Mouse (Mus musculus): ENCODE results near the gene Prkca. TPM values are rescaled to one million over a fixed set of nuclear protein-coding genes. Genes with fewer than 3 reads are reported as not detected.

The Prkca gene
- polyA plus RNA-seq, 1 experiment from 2014 or later: 7.4 TPM

- H3K9me3 ChIP-seq (ENCODE audit: control insufficient read depth, low read length): no peaks in the 10 kb centered on the region
- WGBS: 86% methylated on average over 3 of the region's 3 CpGs
- no peak overlapping the region for H3K27ac ChIP-seq (ENCODE audit: low read depth, low read length)
- no peak overlapping the region for H3K9ac ChIP-seq (ENCODE audit: low read depth, low read length)
- ATAC-seq: no peak
- H3K4me3 ChIP-seq (ENCODE audit: low read length): no peak overlapping the region
- H3K4me2 ChIP-seq (ENCODE audit: low read length): no peak overlapping the region
- no peaks in the 10 kb centered on the region for H3K36me3 ChIP-seq (ENCODE audit: control insufficient read depth, insufficient read depth, low read length)
- H3K4me1 ChIP-seq (ENCODE audit: control insufficient read depth, insufficient read depth, low read depth, low read length): no peaks in the 10 kb centered on the region
- H3K27me3 ChIP-seq (replicated peaks; ENCODE audit: control insufficient read depth, insufficient read depth, low read length): no peaks in the 10 kb centered on the region
Observed at GRCm38 (mm10) chr11:108189362-108189761, 154.4 kb downstream of the Prkca start.

GRCm38 (mm10) chr11:108182421-108182820 lies 161.3 kb downstream of the Prkca start:
- 83% methylated on average over 5 of the region's 5 CpGs for WGBS
- Histone ChIP-seq H3K4me2 (ENCODE audit: low read length) (no peak overlapping the region), H3K4me1 (ENCODE audit: control insufficient read depth, insufficient read depth, low read depth, low read length) (peaks cover 9% of the 10 kb centered on the region), H3K4me3 (ENCODE audit: low read length) (no peak overlapping the region), H3K9ac (ENCODE audit: low read depth, low read length) (no peak overlapping the region), H3K9me3 (ENCODE audit: control insufficient read depth, low read length) (no peaks in the 10 kb centered on the region), H3K27me3 (replicated peaks; ENCODE audit: control insufficient read depth, insufficient read depth, low read length) (no peaks in the 10 kb centered on the region), H3K27ac (ENCODE audit: low read depth, low read length) (no peak overlapping the region), H3K36me3 (ENCODE audit: control insufficient read depth, insufficient read depth, low read length) (no peaks in the 10 kb centered on the region)
- no peak for ATAC-seq

DNA sequence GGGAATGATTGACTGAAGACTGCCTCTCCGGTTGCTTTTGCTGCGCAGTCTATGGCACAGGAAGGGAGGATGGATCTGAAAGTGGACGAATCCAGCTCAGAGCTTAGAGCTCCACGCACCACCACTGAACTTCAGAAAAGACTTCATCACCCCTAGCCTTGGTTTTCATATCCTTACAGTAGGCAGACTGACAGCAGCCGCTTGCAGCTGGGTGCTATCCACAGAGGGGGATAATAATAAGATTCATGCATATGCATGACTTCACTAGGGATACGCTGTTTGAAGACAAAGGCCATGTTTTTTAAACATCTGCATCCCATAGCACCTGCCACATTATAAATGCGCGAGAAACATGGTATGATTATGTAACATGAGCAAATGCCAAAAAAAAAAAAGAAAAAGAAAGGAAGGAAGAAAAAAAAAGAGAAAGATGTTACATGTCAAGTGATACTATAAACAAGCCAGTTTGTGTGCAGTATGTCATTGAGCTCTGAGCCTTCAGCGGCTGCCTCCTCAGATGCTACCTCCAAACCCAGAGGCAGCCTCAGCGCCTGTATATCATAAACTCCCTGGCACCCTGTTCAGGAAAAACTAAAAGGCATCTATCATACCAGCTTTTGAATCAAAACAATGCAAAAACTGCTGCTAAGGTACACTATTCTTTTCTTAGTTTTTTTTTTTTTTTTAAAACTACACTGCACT lies 162.6 kb downstream of the Prkca start:
- H3K36me3 ChIP-seq (ENCODE audit: control insufficient read depth, insufficient read depth, low read length): no peaks in the 10 kb centered on the region
- no peak overlapping the region for H3K4me2 ChIP-seq (ENCODE audit: low read length)
- peak; percentile 52; the same call in 1 of the 2 replicates for ATAC-seq
- no peak overlapping the region; the same call in 1 of the 2 replicates for H3K9ac ChIP-seq (ENCODE audit: low read depth, low read length)
- H3K4me3 ChIP-seq (ENCODE audit: low read length): no peak overlapping the region
- no peaks in the 10 kb centered on the region for H3K27me3 ChIP-seq (replicated peaks; ENCODE audit: control insufficient read depth, insufficient read depth, low read length)
- H3K27ac ChIP-seq (ENCODE audit: low read depth, low read length): no peak overlapping the region
- no peaks in the 10 kb centered on the region for H3K9me3 ChIP-seq (ENCODE audit: control insufficient read depth, low read length)
- peaks cover 9% of the 10 kb centered on the region for H3K4me1 ChIP-seq (ENCODE audit: control insufficient read depth, insufficient read depth, low read depth, low read length)
- WGBS: 41% methylated on average over 10 of the region's 10 CpGs

- no peak for ATAC-seq
- H3K27ac ChIP-seq (ENCODE audit: low read depth, low read length): no peak overlapping the region
- no peak overlapping the region for H3K4me3 ChIP-seq (ENCODE audit: low read length)
- no peak overlapping the region for H3K9ac ChIP-seq (ENCODE audit: low read depth, low read length)
- H3K36me3 ChIP-seq (ENCODE audit: control insufficient read depth, insufficient read depth, low read length): no peaks in the 10 kb centered on the region
- WGBS: 86% methylated on average over 5 of the region's 5 CpGs
- no peak overlapping the region for H3K4me2 ChIP-seq (ENCODE audit: low read length)
- no peaks in the 10 kb centered on the region for H3K27me3 ChIP-seq (replicated peaks; ENCODE audit: control insufficient read depth, insufficient read depth, low read length)
- no peaks in the 10 kb centered on the region for H3K9me3 ChIP-seq (ENCODE audit: control insufficient read depth, low read length)
- peaks cover 9% of the 10 kb centered on the region for H3K4me1 ChIP-seq (ENCODE audit: control insufficient read depth, insufficient read depth, low read depth, low read length)
Observed at GRCm38 (mm10) chr11:108178802-108179201, 164.9 kb downstream of the Prkca start.

DNA sequence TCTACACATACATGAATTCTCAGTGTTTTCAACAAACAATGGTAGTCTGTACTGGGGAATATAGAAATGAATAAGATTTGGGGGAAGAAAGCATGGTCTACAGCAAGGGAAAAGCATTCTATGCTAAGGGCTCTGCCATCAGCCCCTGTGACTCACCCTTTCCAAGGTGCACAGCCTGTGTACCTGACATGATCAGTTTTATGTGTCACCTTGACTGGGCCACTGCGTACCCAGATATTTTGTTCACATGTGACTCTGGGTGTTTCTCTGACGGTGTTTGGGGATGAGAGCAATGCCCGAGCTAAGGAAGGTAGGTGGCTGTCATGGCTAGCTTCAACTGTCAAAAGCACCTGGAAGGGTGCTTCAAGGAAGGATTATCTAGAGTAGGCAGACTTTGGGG lies 165.5 kb downstream of the Prkca start:
- Histone ChIP-seq H3K4me2 (ENCODE audit: low read length) (no peak overlapping the region), H3K36me3 (ENCODE audit: control insufficient read depth, insufficient read depth, low read length) (no peaks in the 10 kb centered on the region), H3K4me1 (ENCODE audit: control insufficient read depth, insufficient read depth, low read depth, low read length) (peaks cover 9% of the 10 kb centered on the region), H3K27me3 (replicated peaks; ENCODE audit: control insufficient read depth, insufficient read depth, low read length) (no peaks in the 10 kb centered on the region), H3K9me3 (ENCODE audit: control insufficient read depth, low read length) (no peaks in the 10 kb centered on the region), H3K27ac (ENCODE audit: low read depth, low read length) (no peak overlapping the region), H3K4me3 (ENCODE audit: low read length) (no peak overlapping the region), H3K9ac (ENCODE audit: low read depth, low read length) (no peak overlapping the region)
- WGBS: 96% methylated on average over 3 of the region's 3 CpGs
- ATAC-seq: no peak

- H3K9ac ChIP-seq (ENCODE audit: low read depth, low read length): no peak overlapping the region
- no peak for ATAC-seq
- H3K4me3 ChIP-seq (ENCODE audit: low read length): no peak overlapping the region
- H3K4me1 ChIP-seq (ENCODE audit: control insufficient read depth, insufficient read depth, low read depth, low read length): peaks cover 12% of the 10 kb centered on the region
- no peak overlapping the region for H3K4me2 ChIP-seq (ENCODE audit: low read length)
- H3K27me3 ChIP-seq (replicated peaks; ENCODE audit: control insufficient read depth, insufficient read depth, low read length): no peaks in the 10 kb centered on the region
- H3K36me3 ChIP-seq (ENCODE audit: control insufficient read depth, insufficient read depth, low read length): no peaks in the 10 kb centered on the region
- H3K9me3 ChIP-seq (ENCODE audit: control insufficient read depth, low read length): no peaks in the 10 kb centered on the region
- WGBS: 86% methylated on average over 5 of the region's 5 CpGs
- no peak overlapping the region for H3K27ac ChIP-seq (ENCODE audit: low read depth, low read length)
Observed at GRCm38 (mm10) chr11:108176715-108177114, 167.0 kb downstream of the Prkca start.

DNA sequence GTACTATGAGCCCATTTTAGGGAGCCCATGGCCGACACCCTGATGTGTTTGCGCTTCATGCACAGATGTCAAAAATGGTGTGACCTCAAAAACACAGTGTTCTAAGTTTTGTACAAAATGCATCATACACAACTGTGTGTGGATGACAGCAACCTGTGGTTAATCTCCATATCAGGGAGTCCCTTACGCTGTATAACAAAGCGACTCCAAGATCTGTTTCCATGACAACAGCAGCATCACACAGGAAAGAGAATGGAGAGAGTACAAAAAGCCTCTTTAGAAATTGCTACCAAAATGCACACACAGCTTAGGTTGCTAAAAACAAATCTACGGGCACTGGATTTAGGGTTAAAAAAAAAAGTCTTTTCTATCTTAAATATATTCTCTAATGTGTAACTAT lies 171.8 kb downstream of the Prkca start:
- peak; percentile 69; the same call in 1 of the 2 replicates for ATAC-seq
- no peak overlapping the region for H3K4me3 ChIP-seq (ENCODE audit: low read length)
- no peak overlapping the region for H3K4me2 ChIP-seq (ENCODE audit: low read length)
- 50% methylated on average over 5 of the region's 5 CpGs for WGBS
- H3K27me3 ChIP-seq (replicated peaks; ENCODE audit: control insufficient read depth, insufficient read depth, low read length): no peaks in the 10 kb centered on the region
- H3K4me1 ChIP-seq (ENCODE audit: control insufficient read depth, insufficient read depth, low read depth, low read length): peaks cover 3% of the 10 kb centered on the region; the same call in 1 of the 2 replicates
- H3K27ac ChIP-seq (ENCODE audit: low read depth, low read length): no peak overlapping the region
- H3K36me3 ChIP-seq (ENCODE audit: control insufficient read depth, insufficient read depth, low read length): no peaks in the 10 kb centered on the region
- H3K9ac ChIP-seq (ENCODE audit: low read depth, low read length): no peak overlapping the region
- no peaks in the 10 kb centered on the region for H3K9me3 ChIP-seq (ENCODE audit: control insufficient read depth, low read length)

- Histone ChIP-seq H3K27ac (ENCODE audit: low read depth, low read length) (no peak overlapping the region), H3K9ac (ENCODE audit: low read depth, low read length) (no peak overlapping the region), H3K4me1 (ENCODE audit: control insufficient read depth, insufficient read depth, low read depth, low read length) (peaks cover 3% of the 10 kb centered on the region; the same call in 1 of the 2 replicates), H3K36me3 (ENCODE audit: control insufficient read depth, insufficient read depth, low read length) (no peaks in the 10 kb centered on the region), H3K9me3 (ENCODE audit: control insufficient read depth, low read length) (no peaks in the 10 kb centered on the region), H3K4me2 (ENCODE audit: low read length) (no peak overlapping the region), H3K27me3 (replicated peaks; ENCODE audit: control insufficient read depth, insufficient read depth, low read length) (no peaks in the 10 kb centered on the region), H3K4me3 (ENCODE audit: low read length) (no peak overlapping the region)
- 98% methylated on average over 6 of the region's 6 CpGs for WGBS
- ATAC-seq: no peak
Observed at GRCm38 (mm10) chr11:108171260-108171659, 172.5 kb downstream of the Prkca start.

DNA sequence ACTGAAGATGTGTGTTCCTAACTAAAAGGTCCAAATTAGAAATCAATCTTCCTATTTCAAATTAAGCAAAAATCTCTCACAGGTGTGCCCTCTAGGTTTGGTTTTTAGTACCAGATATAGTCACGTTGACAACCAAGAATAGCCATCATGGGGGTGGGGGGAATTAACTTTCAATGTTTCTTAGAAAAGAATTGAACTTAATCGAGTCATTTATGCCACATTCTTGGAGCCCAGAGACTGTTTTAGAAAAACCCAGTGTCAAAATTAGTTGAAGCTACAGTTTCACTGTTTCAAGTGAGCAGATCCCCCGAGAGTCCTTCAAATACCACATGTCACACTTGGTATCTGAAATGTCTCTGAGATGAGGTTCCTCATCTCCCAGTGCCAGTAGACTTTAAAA lies 173.6 kb downstream of the Prkca start:
- no peaks in the 10 kb centered on the region for H3K36me3 ChIP-seq (ENCODE audit: control insufficient read depth, insufficient read depth, low read length)
- no peak overlapping the region for H3K9ac ChIP-seq (ENCODE audit: low read depth, low read length)
- no peak overlapping the region for H3K4me3 ChIP-seq (ENCODE audit: low read length)
- no peak overlapping the region for H3K4me2 ChIP-seq (ENCODE audit: low read length)
- ATAC-seq: no peak
- H3K27ac ChIP-seq (ENCODE audit: low read depth, low read length): no peak overlapping the region
- no peaks in the 10 kb centered on the region for H3K27me3 ChIP-seq (replicated peaks; ENCODE audit: control insufficient read depth, insufficient read depth, low read length)
- H3K4me1 ChIP-seq (ENCODE audit: control insufficient read depth, insufficient read depth, low read depth, low read length): peaks cover 3% of the 10 kb centered on the region; the same call in 1 of the 2 replicates
- WGBS: 94% methylated on average over 3 of the region's 3 CpGs
- no peaks in the 10 kb centered on the region for H3K9me3 ChIP-seq (ENCODE audit: control insufficient read depth, low read length)
